Mouse (Mus musculus) B cell, adult 67 days (primary cell): Measurements from ENCODE around the gene Col9a1. TPM values are rescaled to one million over a fixed set of nuclear protein-coding genes. Genes with fewer than 3 reads are reported as not detected.

Source experiments
- total RNA-seq, 2 experiments: library from RNA; stranded (reverse); gene quantifications; 4 replicates each; pipeline ENCODE4 v1.2.4; 2023

Gene Col9a1
- not detected for total RNA-seq

GRCm38 (mm10) chr1:24177224-24177851 is at the start of gene Col9a1:
Gene Col9a1 (plus strand): TSS chr1:24177610.

Other genes starting within 250 kb of the Col9a1 start
- 10 to 100 TPM; 21.8 to 27.9 TPM for gene Sdhaf4, start 172.0 kb upstream of the Col9a1 start, total RNA-seq
- under 1 TPM; 0.96 to 0.98 TPM for gene Fam135a, start 77.3 kb upstream of the Col9a1 start, total RNA-seq